Mouse (Mus musculus) heart, adult 2 months (tissue): Measurements from ENCODE around the gene Rpl13a. TPM values are rescaled to one million over a fixed set of nuclear protein-coding genes. Genes with fewer than 3 reads are reported as not detected.

Experiments used
- DNase-seq, 2 experiments: peaks; one replicate each; pipeline ENCODE4 v3.0.0; 2021
- H3K27ac ChIP-seq: fragments of 200-600 bp; 2 replicates; pipeline ENCODE4 v1.8.1; 2022
- H3K27me3 ChIP-seq: fragments of 200-500 bp; 2 replicates; pipeline ENCODE4 v1.6.1; 2012; ENCODE audit warnings: mild to moderate bottlenecking, low read length, inconsistent platforms, mixed read lengths; ENCODE audit not compliant: control insufficient read depth, insufficient read depth
- H3K36me3 ChIP-seq: fragments of 200-500 bp; 2 replicates; pipeline ENCODE4 v1.6.1; 2012; ENCODE audit warnings: low read length, inconsistent platforms; ENCODE audit not compliant: control insufficient read depth, insufficient read depth
- H3K4me1 ChIP-seq: fragments of 200-500 bp; 2 replicates; pipeline ENCODE4 v1.6.1; 2011; ENCODE audit warnings: low read length; ENCODE audit not compliant: control insufficient read depth, insufficient read depth
- H3K4me3 ChIP-seq: fragments of 200-600 bp; 2 replicates; pipeline ENCODE4 v1.8.1; 2022
- H3K79me2 ChIP-seq: fragments of 200-500 bp; replicated peaks from 2 replicates; pipeline ENCODE4 v1.6.1; 2012; ENCODE audit warnings: mild to moderate bottlenecking, inconsistent platforms, low read length, moderate library complexity, mixed read lengths; ENCODE audit not compliant: control insufficient read depth, insufficient read depth
- H3K9ac ChIP-seq: fragments of 200-500 bp; 2 replicates; pipeline ENCODE4 v1.6.1; 2012; ENCODE audit warnings: low read depth, mild to moderate bottlenecking, control low read depth, inconsistent platforms, low read length, mixed read lengths
- CTCF ChIP-seq: fragments of 200-600 bp; IDR thresholded peaks from 2 replicates; pipeline ENCODE4 v1.8.1; 2022; ENCODE audit warnings: antibody characterized with exemption, mild to moderate bottlenecking, moderate library complexity
- EP300 ChIP-seq: fragments of 200-500 bp; IDR thresholded peaks from 2 replicates; pipeline ENCODE4 v1.6.1; 2011; ENCODE audit warnings: low read depth, low read length, control low read depth; ENCODE audit not compliant: insufficient read depth
- POLR2A ChIP-seq: fragments of 200-500 bp; IDR thresholded peaks from 2 replicates; pipeline ENCODE4 v1.6.1; 2011; ENCODE audit warnings: mild to moderate bottlenecking, low read depth, low read length, control low read depth; ENCODE audit not compliant: insufficient read depth
- WGBS: fragments of 180-500 bp; shearing (Covaris S2); methylation state at CpG from one replicate; pipeline ENCODE4 v1.1.7; 2018; 5-methylcytosine and 5-hydroxymethylcytosine counted together
- intact Hi-C: fragments of 180-260 bp; cut with DNase I; formaldehyde crosslinking; loops from one replicate; pipeline ENCODE4 v1.15.1; 2025
- polyA plus RNA-seq: library from polyadenylated mRNA; depleted of rRNA; stranded (reverse); fragments of >200 nt; gene quantifications from 2 replicates; pipeline ENCODE4 v1.2.3, GENCODE M21; 2012
- total RNA-seq, 2 experiments: library from RNA; stranded (reverse); gene quantifications; 2 replicates each; pipeline ENCODE4 v1.2.3; 2021

Rpl13a gene
- total and polyA plus RNA-seq, 3 experiments: 561 to 915 (median 659) TPM

- Histone ChIP-seq H3K27me3 (no peaks in the 10 kb centered on the region), H3K27ac (no peak overlapping the region), H3K9ac (no peak overlapping the region), H3K36me3 (no peaks in the 10 kb centered on the region), H3K4me1 (peaks cover 2% of the 10 kb centered on the region), H3K79me2 (no peaks in the 10 kb centered on the region), H3K4me3 (no peak overlapping the region)
- 55% methylated on average over 5 of the region's 5 CpGs for WGBS
- TF ChIP-seq CTCF: no peak
- TF ChIP-seq POLR2A: no peak
- no peak for TF ChIP-seq EP300
- no peak for DNase-seq
- intact Hi-C loops: no loop called here
Measured at GRCm38 (mm10) chr7:45141914-45142313, 13.4 kb upstream of the Rpl13a start.

- no peaks in the 10 kb centered on the region for H3K27me3 ChIP-seq
- intact Hi-C loops: no loop called here
- no peak overlapping the region for H3K9ac ChIP-seq
- DNase-seq: no peak
- no peak overlapping the region for H3K4me3 ChIP-seq
- no peaks in the 10 kb centered on the region for H3K79me2 ChIP-seq
- no peak for TF ChIP-seq EP300
- no peak for TF ChIP-seq POLR2A
- no peak for TF ChIP-seq CTCF
- no peaks in the 10 kb centered on the region for H3K36me3 ChIP-seq
- H3K27ac ChIP-seq: no peak overlapping the region
- WGBS: 83% methylated on average over 3 of the region's 3 CpGs
- peaks cover 2% of the 10 kb centered on the region for H3K4me1 ChIP-seq
Measured at GRCm38 (mm10) chr7:45141319-45141718, 12.8 kb upstream of the Rpl13a start.

- Histone ChIP-seq H3K9ac (no peak overlapping the region), H3K4me3 (no peak overlapping the region), H3K4me1 (peaks cover 3% of the 10 kb centered on the region), H3K79me2 (no peaks in the 10 kb centered on the region), H3K36me3 (no peaks in the 10 kb centered on the region), H3K27ac (peak overlapping the region; percentile 17), H3K27me3 (no peaks in the 10 kb centered on the region)
- WGBS: 72% methylated on average over 8 of the region's 8 CpGs
- intact Hi-C loops: loop anchor here (5.0 kb wide), 1 partner anchor 158 kb away; no protein-coding TSS in a partner anchor
- no peak for TF ChIP-seq CTCF
- no peak for TF ChIP-seq POLR2A
- no peak for TF ChIP-seq EP300
- no peak for DNase-seq
Measured at GRCm38 (mm10) chr7:45139904-45140723, 11.6 kb upstream of the Rpl13a start.

- Histone ChIP-seq H3K27ac (no peak overlapping the region), H3K27me3 (no peaks in the 10 kb centered on the region), H3K4me3 (no peak overlapping the region), H3K79me2 (no peaks in the 10 kb centered on the region), H3K9ac (no peak overlapping the region), H3K4me1 (peaks cover 5% of the 10 kb centered on the region), H3K36me3 (no peaks in the 10 kb centered on the region)
- TF ChIP-seq EP300: no peak
- 97% methylated on average over 1 of the region's 1 CpGs for WGBS
- intact Hi-C loops: loop anchor here (5.0 kb wide), 1 partner anchor 156 kb away; no protein-coding TSS in a partner anchor
- no peak for DNase-seq
Measured at GRCm38 (mm10) chr7:45138403-45138802, 9.8 kb upstream of the Rpl13a start.

GRCm38 (mm10) chr7:45137171-45138006, 8.8 kb upstream of the Rpl13a start:
- Histone ChIP-seq H3K79me2 (no peaks in the 10 kb centered on the region), H3K27me3 (no peaks in the 10 kb centered on the region), H3K4me1 (peaks cover 5% of the 10 kb centered on the region), H3K27ac (no peak overlapping the region), H3K9ac (no peak overlapping the region), H3K36me3 (no peaks in the 10 kb centered on the region), H3K4me3 (no peak overlapping the region)
- DNase-seq: no peak
- intact Hi-C loops: loop anchor here (5.0 kb wide), 1 partner anchor 155 kb away; no protein-coding TSS in a partner anchor
- TF ChIP-seq EP300 (no peak), POLR2A (no peak), CTCF (no peak)
- 56% methylated on average over 12 of the region's 12 CpGs for WGBS
